In the genomic region with DNA sequence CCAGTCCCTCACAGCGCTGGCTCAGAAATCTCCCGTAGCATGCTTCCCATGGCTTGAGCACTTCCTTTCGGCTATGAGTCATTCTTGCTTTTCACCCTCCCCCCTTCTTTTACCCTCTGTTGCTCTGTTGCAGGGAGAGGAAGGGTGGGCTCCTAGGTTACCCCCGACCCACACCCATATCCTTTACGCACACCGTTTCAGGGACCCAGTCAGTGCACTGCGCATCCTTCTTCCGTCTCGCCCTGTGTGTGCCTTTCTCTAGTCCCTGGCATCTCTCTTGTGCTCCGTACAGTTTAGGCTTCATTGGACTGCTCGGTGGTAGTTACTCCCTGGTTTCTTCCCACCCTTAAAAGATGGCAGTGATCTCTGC, we compare ENCODE assay signal across 8 mouse cellular contexts. TPM values are rescaled to one million over a fixed set of nuclear protein-coding genes. Genes with fewer than 3 reads are reported as not detected.
DNase-seq lines count a peak whose midpoint lies in the region; ATAC-seq and TF ChIP-seq lines count a peak whose summit lies in the region.

No protein-coding gene starts in this region.

- H3K36me3 ChIP-seq in heart, embryonic 15.5 days: no peaks in the 10 kb centered on the region
- no peaks in the 10 kb centered on the region for H3K36me3 ChIP-seq in C2C12 (ENCODE audit: control insufficient read depth, insufficient read depth)
- H3K36me3 ChIP-seq in hindbrain, embryonic 11.5 days (ENCODE audit: control insufficient read depth, insufficient read depth, low read length): no peaks in the 10 kb centered on the region

- peaks cover 55% of the 10 kb centered on the region for H3K79me2 ChIP-seq in C2C12 (ENCODE audit: control insufficient read depth, insufficient read depth)

- H3K4me1 ChIP-seq in heart, embryonic 15.5 days (replicated peaks): peaks cover 17% of the 10 kb centered on the region
- no peaks in the 10 kb centered on the region for H3K4me1 ChIP-seq in brown adipose tissue, adult 24 weeks (ENCODE audit: control insufficient read depth, insufficient read depth, insufficient read length, low read length)
- H3K4me1 ChIP-seq in hindbrain, embryonic 11.5 days (replicated peaks; ENCODE audit: control insufficient read depth, insufficient read depth, low read length): 0 out of 2 replicates have a peak, but pooled peaks cover 2% of the 10 kb centered on the region

- H3K4me3 ChIP-seq in heart, embryonic 15.5 days: peak overlapping the region; percentile 86
- H3K4me3 ChIP-seq in C2C12 (ENCODE audit: insufficient read depth, poor library complexity, severe bottlenecking): peak overlapping the region; percentile 77
- H3K4me3 ChIP-seq in brown adipose tissue, adult 24 weeks (ENCODE audit: insufficient read depth, low read depth, low read length): peak overlapping the region; percentile 90
- H3K4me3 ChIP-seq in hindbrain, embryonic 11.5 days (ENCODE audit: low read depth, low read length): peak overlapping the region; percentile 88

- WGBS in heart, embryonic 15.5 days: under 1% methylated on average over 11 of the region's 11 CpGs
- WGBS in hindbrain, embryonic 11.5 days: 1% methylated on average over 11 of the region's 11 CpGs

- TF ChIP-seq CTCF in C2C12 (IDR thresholded peaks at IDR 0.05; ENCODE audit: control insufficient read depth, insufficient read depth, insufficient read length): no peak

- intact Hi-C loops in heart, postnatal 25 days (cut with DNase I): loop anchor here (5.0 kb wide), 1 partner anchor 231 kb away; no protein-coding TSS in a partner anchor

- no peaks in the 10 kb centered on the region for H3K9me3 ChIP-seq in heart, embryonic 15.5 days (replicated peaks)
- no peaks in the 10 kb centered on the region for H3K9me3 ChIP-seq in hindbrain, embryonic 11.5 days (ENCODE audit: control insufficient read depth, low read length)

- H3K27ac ChIP-seq in heart, embryonic 15.5 days: peak overlapping the region; percentile 95
- H3K27ac ChIP-seq in brown adipose tissue, adult 24 weeks (replicated peaks; ENCODE audit: low read depth, low read length): peak overlapping the region; percentile 48; the same call in 1 of the 2 replicates
- H3K27ac ChIP-seq in hindbrain, embryonic 11.5 days (ENCODE audit: low read depth, low read length): peak overlapping the region; percentile 98

- peak overlapping the region; percentile 79 for H3K4me2 ChIP-seq in heart, embryonic 15.5 days
- H3K4me2 ChIP-seq in hindbrain, embryonic 11.5 days (replicated peaks; ENCODE audit: low read depth, low read length): peak overlapping the region; percentile 80

- no peak for DNase-seq in heart, postnatal 25 days (ENCODE audit: low spot score)
- no peak for DNase-seq in hindbrain, embryonic 11.5 days (ENCODE audit: low spot score)
- DNase-seq in thymus, postnatal 0 days (ENCODE audit: low spot score): peak; percentile 60
- DNase-seq in kidney, adult 18-20 months: no peak

- H3K27me3 ChIP-seq in heart, embryonic 15.5 days: no peaks in the 10 kb centered on the region
- H3K27me3 ChIP-seq in C2C12 (ENCODE audit: control insufficient read depth, insufficient read depth, insufficient read length): no peaks in the 10 kb centered on the region
- H3K27me3 ChIP-seq in hindbrain, embryonic 11.5 days (ENCODE audit: control insufficient read depth, insufficient read depth, low read length): no peaks in the 10 kb centered on the region

- H3ac ChIP-seq in C2C12 (ENCODE audit: control insufficient read depth, insufficient read length, low read depth): peak overlapping the region; percentile 85

- H3K79me3 ChIP-seq in C2C12 (ENCODE audit: low read depth): peaks cover 38% of the 10 kb centered on the region

- H3K9ac ChIP-seq in heart, embryonic 15.5 days: peak overlapping the region; percentile 86
- peak overlapping the region; percentile 93 for H3K9ac ChIP-seq in hindbrain, embryonic 11.5 days (ENCODE audit: low read depth, low read length)

- ATAC-seq in heart, embryonic 15.5 days (replicated peaks; ENCODE audit: insufficient number of reproducible peaks, insufficient read depth, low FRiP score, low read depth): peak; percentile 54
- ATAC-seq in hindbrain, embryonic 11.5 days (ENCODE audit: low FRiP score): peak; percentile 60
- peak; percentile 13 for ATAC-seq in megakaryocyte, adult 5-6 weeks (ENCODE audit: poor library complexity, severe bottlenecking)

TF ChIP-seq in C2C12, 6 proteins besides CTCF, POLR2A, EP300 and RAD21:
- TF ChIP-seq MYOG (IDR thresholded peaks at IDR 0.05; ENCODE audit: control insufficient read depth, extremely low read depth, insufficient read length) (no peak), FOSL1 (IDR thresholded peaks at IDR 0.05; ENCODE audit: insufficient read depth, low read length, poor library complexity, severe bottlenecking) (peak; percentile 9), MYOD1 (IDR thresholded peaks at IDR 0.05; ENCODE audit: control insufficient read depth, insufficient read length, low read depth) (no peak)

RNA-seq across cellular contexts. Expression of a gene that starts 0.7 kb away (rescaled TPM):
- 22.0 and 22.2 TPM in 2 replicates for polyA plus RNA-seq in heart, embryonic 15.5 days (2015; fragmentation: Nextera tagmentation; extraction: Ambion mirVana)
- 10 to 100 TPM; 80.0 to 87.7 TPM for total RNA-seq in heart, postnatal 25 days (2021)
- polyA plus RNA-seq in C2C12 (2012; fragmentation: generic; extraction: Trizol): 2.7 TPM
- 15.9 and 16.8 TPM in 2 replicates for polyA plus RNA-seq in brown adipose tissue, adult 24 weeks (2012; ENCODE audit: insufficient read depth, insufficient read length, missing spikeins)
- 13.8 and 17.4 TPM in 2 replicates for polyA plus RNA-seq in hindbrain, embryonic 11.5 days (2014; fragmentation: Nextera tagmentation; extraction: Ambion mirVana)
- total RNA-seq in megakaryocyte, adult 5-6 weeks (2015): 104 and 109 TPM in 2 replicates
- 84.5 and 97.2 TPM in 2 replicates for total RNA-seq in megakaryocyte, adult 5-6 weeks (2017)
- 12.1 and 14.7 TPM in 2 replicates for polyA plus RNA-seq in thymus, postnatal 0 days (2015; fragmentation: Nextera tagmentation; extraction: Ambion mirVana)

RNA-seq across cellular contexts. Expression of a gene that starts 28.0 kb away (rescaled TPM):
- polyA plus RNA-seq in heart, embryonic 15.5 days (2015; fragmentation: Nextera tagmentation; extraction: Ambion mirVana): 0.28 and 0.30 TPM in 2 replicates
- total RNA-seq in heart, postnatal 25 days (2021): under 1 TPM; 0.25 to 0.65 TPM
- 0.05 TPM for polyA plus RNA-seq in C2C12 (2012; fragmentation: generic; extraction: Trizol)
- not detected in 2 replicates for polyA plus RNA-seq in brown adipose tissue, adult 24 weeks (2012; ENCODE audit: insufficient read depth, insufficient read length, missing spikeins)
- 0.05 and 0.20 TPM in 2 replicates for polyA plus RNA-seq in hindbrain, embryonic 11.5 days (2014; fragmentation: Nextera tagmentation; extraction: Ambion mirVana)
- 1.3 TPM in 2 replicates for total RNA-seq in megakaryocyte, adult 5-6 weeks (2015)
- total RNA-seq in megakaryocyte, adult 5-6 weeks (2017): 0.99 and 2.6 TPM in 2 replicates
- polyA plus RNA-seq in thymus, postnatal 0 days (2015; fragmentation: Nextera tagmentation; extraction: Ambion mirVana): 0.37 and 0.96 TPM in 2 replicates

Comparison
In these comparisons a context has a peak if more than half of its experiments do, and no peak if none do; other contexts are left out.
1. H3K27ac ChIP-seq: peak in every context shown above with its lines; median percentile 98 in hindbrain, embryonic 11.5 days; 95 in heart, embryonic 15.5 days; 48 in brown adipose tissue, adult 24 weeks.